Mouse (Mus musculus) lung, adult 2 months (tissue): ENCODE results near the gene Anxa9.

Source experiments
- CTCF ChIP-seq: fragments of 200-500 bp; IDR thresholded peaks from 2 replicates; pipeline ENCODE4 v1.5.1; 2011; ENCODE audit warnings: mild to moderate bottlenecking, low read length, control low read depth; ENCODE audit not compliant: insufficient read depth
- POLR2A ChIP-seq: fragments of 200-500 bp; IDR thresholded peaks from 2 replicates; pipeline ENCODE4 v1.6.1; 2011; ENCODE audit warnings: low read depth, mild to moderate bottlenecking, control low read depth, low read length, borderline replicate concordance; ENCODE audit errors: extremely low read depth

GRCm38 (mm10) chr3:95274453-95274852 lies 32.5 kb downstream of the Anxa9 start:
- TF ChIP-seq CTCF (no peak), POLR2A (no peak)
